Mouse (Mus musculus): Measurements from ENCODE around the gene Srsf6. TPM values are rescaled to one million over a fixed set of nuclear protein-coding genes. Genes with fewer than 3 reads are reported as not detected.

Gene Srsf6
- total and polyA plus RNA-seq, 2 experiments from 2014 or later: 59.2 to 71.6 TPM

DNA sequence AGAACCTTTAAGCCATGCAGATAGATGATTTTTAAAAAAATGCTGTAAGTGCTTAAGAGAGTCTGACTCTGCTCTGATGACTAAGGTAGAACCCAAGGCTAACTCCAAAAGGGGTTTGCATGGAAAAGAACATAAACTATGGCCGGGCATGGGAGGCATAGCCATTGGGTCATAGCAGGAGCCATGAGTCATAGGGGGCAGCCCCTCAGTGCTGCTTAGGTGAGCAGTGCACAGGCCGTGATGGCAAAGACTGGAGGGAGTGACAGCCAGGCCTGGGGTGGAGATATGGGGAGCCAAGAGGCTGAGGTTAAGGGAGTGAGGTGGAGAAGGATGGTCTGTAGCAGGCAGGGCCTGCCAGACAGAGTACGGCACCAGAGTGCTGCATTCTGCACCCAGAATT, 37.8 kb downstream of the Srsf6 start:
- Histone ChIP-seq H3K9ac (replicated peaks; ENCODE audit: low read depth, low read length) (no peak overlapping the region), H3K27me3 (ENCODE audit: control insufficient read depth, insufficient read depth, low read length) (no peaks in the 10 kb centered on the region), H3K4me3 (ENCODE audit: low read depth, low read length) (no peak overlapping the region), H3K9me3 (replicated peaks; ENCODE audit: control insufficient read depth, low read length) (no peaks in the 10 kb centered on the region), H3K4me1 (ENCODE audit: control insufficient read depth, insufficient read depth) (no peaks in the 10 kb centered on the region), H3K4me2 (ENCODE audit: low read depth, low read length) (no peak overlapping the region), H3K36me3 (replicated peaks; ENCODE audit: control insufficient read depth, insufficient read depth, low read length) (no peaks in the 10 kb centered on the region), H3K27ac (ENCODE audit: low read depth) (no peak overlapping the region)
- no peak for TF ChIP-seq CTCF (IDR thresholded peaks at IDR 0.05; ENCODE audit: low read depth)
- TF ChIP-seq EP300 (IDR thresholded peaks at IDR 0.05; ENCODE audit: low read depth): no peak
- DNase-seq (ENCODE audit: low spot score): no peak
- WGBS: 70% methylated on average over 3 of the region's 3 CpGs
- ATAC-seq (ENCODE audit: insufficient read depth, low read depth): no peak

DNA sequence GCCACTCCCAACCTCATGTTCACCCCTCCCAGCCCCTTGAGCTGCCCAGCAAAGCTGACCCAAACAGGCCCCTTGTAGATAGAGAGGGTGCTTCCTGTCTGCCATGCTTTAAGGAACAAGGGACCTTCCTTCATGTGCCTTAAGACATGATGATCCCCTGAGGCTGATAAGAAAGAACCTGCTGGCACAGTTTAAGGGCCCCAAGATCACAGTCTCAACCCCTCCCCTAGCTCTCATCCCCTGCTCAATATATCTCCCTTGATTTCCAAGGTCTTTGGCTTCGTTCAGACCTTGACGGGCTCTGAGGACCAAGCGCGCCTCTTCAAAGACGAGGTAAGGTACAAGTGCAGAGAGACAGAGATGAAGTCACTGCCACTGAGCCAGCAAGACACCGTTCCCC, 39.6 kb downstream of the Srsf6 start:
- Histone ChIP-seq H3K9me3 (replicated peaks; ENCODE audit: control insufficient read depth, low read length) (no peaks in the 10 kb centered on the region), H3K4me2 (ENCODE audit: low read depth, low read length) (no peak overlapping the region), H3K9ac (replicated peaks; ENCODE audit: low read depth, low read length) (no peak overlapping the region), H3K4me1 (ENCODE audit: control insufficient read depth, insufficient read depth) (peaks cover 10% of the 10 kb centered on the region; the same call in 1 of the 2 replicates), H3K27me3 (ENCODE audit: control insufficient read depth, insufficient read depth, low read length) (no peaks in the 10 kb centered on the region), H3K36me3 (replicated peaks; ENCODE audit: control insufficient read depth, insufficient read depth, low read length) (no peaks in the 10 kb centered on the region), H3K27ac (ENCODE audit: low read depth) (no peak overlapping the region), H3K4me3 (ENCODE audit: low read depth, low read length) (no peak overlapping the region)
- TF ChIP-seq EP300 (IDR thresholded peaks at IDR 0.05; ENCODE audit: low read depth) (no peak), CTCF (IDR thresholded peaks at IDR 0.05; ENCODE audit: low read depth) (no peak)
- DNase-seq (ENCODE audit: low spot score) (no peak), ATAC-seq (ENCODE audit: insufficient read depth, low read depth) (no peak)
- WGBS: 75% methylated on average over 6 of the region's 6 CpGs

DNA sequence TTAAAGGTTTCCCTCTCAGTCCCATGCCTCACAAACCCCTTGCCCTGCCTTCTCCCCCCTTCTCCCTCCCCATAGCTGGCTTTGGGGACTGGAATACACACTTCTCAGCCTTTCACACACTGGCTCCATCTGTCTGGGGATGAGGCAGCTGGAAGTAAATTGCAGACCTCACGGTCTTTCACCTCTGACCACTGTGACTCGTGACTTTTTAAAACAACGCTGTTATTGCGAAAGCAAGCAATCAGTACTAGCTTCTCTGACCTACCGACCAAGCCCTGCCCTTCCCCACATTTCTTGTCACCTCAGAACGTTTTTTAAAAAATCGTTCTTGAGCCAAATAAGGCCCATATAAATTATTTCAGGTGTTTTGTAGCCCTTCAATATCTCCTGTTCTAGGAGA, 41.4 kb downstream of the Srsf6 start:
- H3K4me3 ChIP-seq (ENCODE audit: low read depth, low read length): no peak overlapping the region
- TF ChIP-seq CTCF (IDR thresholded peaks at IDR 0.05; ENCODE audit: low read depth) (no peak), EP300 (IDR thresholded peaks at IDR 0.05; ENCODE audit: low read depth) (no peak)
- ATAC-seq (ENCODE audit: insufficient read depth, low read depth) (no peak), DNase-seq (ENCODE audit: low spot score) (no peak)
- H3K9me3 ChIP-seq (replicated peaks; ENCODE audit: control insufficient read depth, low read length): no peaks in the 10 kb centered on the region
- 60% methylated on average over 7 of the region's 7 CpGs for WGBS
- H3K4me2 ChIP-seq (ENCODE audit: low read depth, low read length): no peak overlapping the region
- no peak overlapping the region for H3K9ac ChIP-seq (replicated peaks; ENCODE audit: low read depth, low read length)
- H3K4me1 ChIP-seq (ENCODE audit: control insufficient read depth, insufficient read depth): peaks cover 10% of the 10 kb centered on the region; the same call in 1 of the 2 replicates
- no peak overlapping the region for H3K27ac ChIP-seq (ENCODE audit: low read depth)
- no peaks in the 10 kb centered on the region for H3K36me3 ChIP-seq (replicated peaks; ENCODE audit: control insufficient read depth, insufficient read depth, low read length)
- no peaks in the 10 kb centered on the region for H3K27me3 ChIP-seq (ENCODE audit: control insufficient read depth, insufficient read depth, low read length)

DNA sequence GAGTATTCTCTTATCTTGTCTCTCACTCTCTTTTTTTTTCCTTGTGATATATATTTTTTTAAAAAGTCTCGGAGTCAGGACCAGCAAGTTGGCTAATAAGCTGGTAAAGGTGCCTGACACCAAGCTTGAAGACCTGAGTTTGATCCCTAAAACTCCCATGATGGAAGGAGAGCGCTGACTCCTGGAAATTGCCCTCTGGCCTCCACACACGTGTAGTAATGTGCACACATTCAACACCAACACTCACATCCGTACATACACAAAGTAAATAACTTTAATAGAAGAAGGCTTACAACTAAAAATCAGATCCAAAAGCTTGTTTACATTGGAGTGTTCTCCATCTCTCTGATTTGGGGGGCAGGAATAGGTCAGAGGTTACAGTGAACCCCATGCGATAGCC, 41.9 kb downstream of the Srsf6 start:
- H3K4me1 ChIP-seq (ENCODE audit: control insufficient read depth, insufficient read depth): peaks cover 10% of the 10 kb centered on the region; the same call in 1 of the 2 replicates
- no peak for ATAC-seq (ENCODE audit: insufficient read depth, low read depth)
- no peak overlapping the region for H3K4me2 ChIP-seq (ENCODE audit: low read depth, low read length)
- 83% methylated on average over 5 of the region's 5 CpGs for WGBS
- TF ChIP-seq EP300 (IDR thresholded peaks at IDR 0.05; ENCODE audit: low read depth) (no peak), CTCF (IDR thresholded peaks at IDR 0.05; ENCODE audit: low read depth) (no peak)
- no peak overlapping the region for H3K27ac ChIP-seq (ENCODE audit: low read depth)
- H3K4me3 ChIP-seq (ENCODE audit: low read depth, low read length): no peak overlapping the region
- H3K27me3 ChIP-seq (ENCODE audit: control insufficient read depth, insufficient read depth, low read length): no peaks in the 10 kb centered on the region
- DNase-seq (ENCODE audit: low spot score): no peak
- no peaks in the 10 kb centered on the region for H3K36me3 ChIP-seq (replicated peaks; ENCODE audit: control insufficient read depth, insufficient read depth, low read length)
- H3K9ac ChIP-seq (replicated peaks; ENCODE audit: low read depth, low read length): no peak overlapping the region
- no peaks in the 10 kb centered on the region for H3K9me3 ChIP-seq (replicated peaks; ENCODE audit: control insufficient read depth, low read length)

DNA sequence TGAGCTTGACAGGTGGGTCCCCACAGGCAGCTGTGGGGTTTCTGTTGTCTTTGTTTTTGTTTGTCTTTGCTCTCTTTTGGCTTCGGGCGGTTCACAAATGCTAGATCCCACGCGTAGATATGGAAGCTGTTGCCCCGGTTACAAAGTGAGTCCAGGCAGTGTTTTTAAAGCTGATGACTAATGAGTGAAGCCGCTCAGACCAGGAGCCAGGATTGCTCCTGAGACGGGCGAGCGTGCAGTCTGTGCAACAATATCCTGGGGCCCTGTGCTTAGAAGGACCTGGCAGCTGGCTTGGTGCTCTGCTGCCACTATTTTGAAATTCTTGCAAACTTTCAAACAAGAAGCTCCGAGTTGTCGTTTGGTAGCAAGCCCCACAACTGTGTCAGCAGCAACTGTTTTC, 42.3 kb downstream of the Srsf6 start:
- H3K27me3 ChIP-seq (ENCODE audit: control insufficient read depth, insufficient read depth, low read length): no peaks in the 10 kb centered on the region
- H3K4me3 ChIP-seq (ENCODE audit: low read depth, low read length): no peak overlapping the region
- no peak for ATAC-seq (ENCODE audit: insufficient read depth, low read depth)
- WGBS: 38% methylated on average over 11 of the region's 11 CpGs
- no peak overlapping the region for H3K27ac ChIP-seq (ENCODE audit: low read depth)
- H3K4me2 ChIP-seq (ENCODE audit: low read depth, low read length): no peak overlapping the region
- DNase-seq (ENCODE audit: low spot score): no peak
- TF ChIP-seq EP300 (IDR thresholded peaks at IDR 0.05; ENCODE audit: low read depth): no peak
- TF ChIP-seq CTCF (IDR thresholded peaks at IDR 0.05; ENCODE audit: low read depth): no peak
- no peaks in the 10 kb centered on the region for H3K36me3 ChIP-seq (replicated peaks; ENCODE audit: control insufficient read depth, insufficient read depth, low read length)
- H3K9me3 ChIP-seq (replicated peaks; ENCODE audit: control insufficient read depth, low read length): no peaks in the 10 kb centered on the region
- peaks cover 10% of the 10 kb centered on the region; the same call in 1 of the 2 replicates for H3K4me1 ChIP-seq (ENCODE audit: control insufficient read depth, insufficient read depth)
- H3K9ac ChIP-seq (replicated peaks; ENCODE audit: low read depth, low read length): no peak overlapping the region

DNA sequence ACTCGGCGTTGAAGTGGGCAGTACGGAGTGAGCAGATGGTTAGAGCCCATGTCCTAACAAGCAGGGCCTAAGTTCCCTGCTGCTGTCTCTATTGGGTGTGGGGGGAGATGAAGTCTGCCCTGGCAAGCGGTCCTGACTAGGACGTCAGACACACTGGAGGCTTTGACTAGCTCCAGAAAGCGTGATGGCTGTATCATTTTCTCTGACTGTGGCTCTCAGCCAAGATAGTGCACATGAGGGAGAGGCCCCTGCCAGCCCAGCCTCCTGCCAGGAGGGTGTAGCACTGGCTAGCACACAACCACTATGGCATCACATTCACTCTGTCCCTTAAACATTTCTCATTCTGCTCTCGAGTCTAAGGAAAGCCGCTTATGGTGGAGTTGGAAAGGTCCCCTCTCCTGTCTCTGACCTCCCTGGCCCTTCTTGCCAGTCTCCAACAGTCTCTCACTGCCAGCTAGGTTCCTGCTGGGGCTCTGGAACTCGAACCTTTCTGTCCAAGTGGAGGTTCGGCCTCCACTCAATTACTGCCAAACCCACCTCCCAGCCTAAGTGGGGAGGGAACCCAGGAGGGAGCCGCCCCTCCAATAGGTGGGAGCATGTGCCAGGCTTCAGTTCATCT, 43.9 kb downstream of the Srsf6 start:
- H3K9ac ChIP-seq (replicated peaks; ENCODE audit: low read depth, low read length): no peak overlapping the region
- no peak overlapping the region for H3K27ac ChIP-seq (ENCODE audit: low read depth)
- peak; percentile 72 for ATAC-seq (ENCODE audit: insufficient read depth, low read depth)
- H3K9me3 ChIP-seq (replicated peaks; ENCODE audit: control insufficient read depth, low read length): no peaks in the 10 kb centered on the region
- WGBS: 60% methylated on average over 11 of the region's 11 CpGs
- H3K36me3 ChIP-seq (replicated peaks; ENCODE audit: control insufficient read depth, insufficient read depth, low read length): no peaks in the 10 kb centered on the region
- no peaks in the 10 kb centered on the region for H3K27me3 ChIP-seq (ENCODE audit: control insufficient read depth, insufficient read depth, low read length)
- no peak overlapping the region for H3K4me3 ChIP-seq (ENCODE audit: low read depth, low read length)
- H3K4me1 ChIP-seq (ENCODE audit: control insufficient read depth, insufficient read depth): peaks cover 10% of the 10 kb centered on the region; the same call in 1 of the 2 replicates
- no peak overlapping the region for H3K4me2 ChIP-seq (ENCODE audit: low read depth, low read length)
- peak; percentile 24 for DNase-seq (ENCODE audit: low spot score)
- TF ChIP-seq EP300 (IDR thresholded peaks at IDR 0.05; ENCODE audit: low read depth) (no peak), CTCF (IDR thresholded peaks at IDR 0.05; ENCODE audit: low read depth) (no peak)
